In genomic region chr16:21362663-21363367, GRCm38 (mm10) we compare ENCODE assay signal across 13 mouse cellular contexts.
DNase-seq lines count a peak whose midpoint lies in the region; ATAC-seq and TF ChIP-seq lines count a peak whose summit lies in the region.
"Had no signal": no experiment of that assay in that cellular context is flagged by ENCODE, and none has a peak within 500 bp of the region (broad histone marks: within the 10 kb centered on the region; RNA-seq: fewer than 3 reads in every experiment).

No protein-coding gene starts in this region.

- no peaks in the 10 kb centered on the region for H3K9me3 ChIP-seq in intestine, embryonic 14.5 days (ENCODE audit: control insufficient read depth, low read length)
- no peaks in the 10 kb centered on the region for H3K9me3 ChIP-seq in intestine, postnatal 0 days (ENCODE audit: control insufficient read depth)
- no peaks in the 10 kb centered on the region for H3K9me3 ChIP-seq in embryonic facial prominence, embryonic 12.5 days
- H3K9me3 ChIP-seq in limb, embryonic 10.5 days (replicated peaks): no peaks in the 10 kb centered on the region
- H3K9me3 ChIP-seq in kidney, embryonic 15.5 days (replicated peaks): no peaks in the 10 kb centered on the region

- 35% methylated on average over 12 of the region's 12 CpGs for WGBS in intestine, embryonic 14.5 days
- 55% methylated on average over 12 of the region's 12 CpGs for whole genome bisulfite sequencing in intestine, postnatal 0 days
- WGBS in embryonic facial prominence, embryonic 12.5 days: 43% methylated on average over 12 of the region's 12 CpGs
- 41% methylated on average over 12 of the region's 12 CpGs for WGBS in limb, embryonic 10.5 days
- WGBS in kidney, embryonic 15.5 days: 40% methylated on average over 12 of the region's 12 CpGs

- H3K27me3 ChIP-seq in intestine, embryonic 14.5 days (replicated peaks; ENCODE audit: control insufficient read depth, insufficient read depth, low read length): no peaks in the 10 kb centered on the region
- H3K27me3 ChIP-seq in intestine, postnatal 0 days (replicated peaks; ENCODE audit: control insufficient read depth, insufficient read depth, low read length): no peaks in the 10 kb centered on the region
- no peaks in the 10 kb centered on the region; the same call in 1 of the 2 replicates for H3K27me3 ChIP-seq in embryonic facial prominence, embryonic 12.5 days
- H3K27me3 ChIP-seq in limb, embryonic 10.5 days (ENCODE audit: low read depth, poor library complexity, severe bottlenecking): peaks cover 8% of the 10 kb centered on the region; the same call in 1 of the 2 replicates
- peaks cover 12% of the 10 kb centered on the region; the same call in 1 of the 2 replicates for H3K27me3 ChIP-seq in kidney, embryonic 15.5 days

- no peak overlapping the region for H3K4me2 ChIP-seq in intestine, embryonic 14.5 days (ENCODE audit: low read length)
- no peak overlapping the region for H3K4me2 ChIP-seq in intestine, postnatal 0 days (replicated peaks; ENCODE audit: low read depth)
- H3K4me2 ChIP-seq in embryonic facial prominence, embryonic 12.5 days (replicated peaks): no peak overlapping the region
- no peak overlapping the region for H3K4me2 ChIP-seq in kidney, embryonic 15.5 days
- H3K4me2 ChIP-seq: liver, embryonic 11.5 days had no signal

- intact Hi-C loops in left cerebral cortex, postnatal 14 days (cut with DNase I): no loop called here

- H3K27ac ChIP-seq in intestine, embryonic 14.5 days (ENCODE audit: low read depth): peak overlapping the region; percentile 24
- no peak overlapping the region for H3K27ac ChIP-seq in intestine, postnatal 0 days (ENCODE audit: low read depth, low read length)
- peak overlapping the region; percentile 60 for H3K27ac ChIP-seq in embryonic facial prominence, embryonic 12.5 days
- peak overlapping the region; percentile 72 for H3K27ac ChIP-seq in limb, embryonic 10.5 days
- H3K27ac ChIP-seq in kidney, embryonic 15.5 days: no peak overlapping the region

- TF ChIP-seq CTCF in intestine, postnatal 0 days (IDR thresholded peaks at IDR 0.05; ENCODE audit: low read depth): no peak

- H3K9ac ChIP-seq in intestine, embryonic 14.5 days (ENCODE audit: low read length): no peak overlapping the region
- H3K9ac ChIP-seq in intestine, postnatal 0 days (ENCODE audit: low read depth, low read length): no peak overlapping the region
- H3K9ac ChIP-seq in embryonic facial prominence, embryonic 12.5 days: no peak overlapping the region
- no peak overlapping the region for H3K9ac ChIP-seq in kidney, embryonic 15.5 days

- H3K36me3 ChIP-seq in intestine, embryonic 14.5 days (ENCODE audit: control insufficient read depth, insufficient read depth, low read length): no peaks in the 10 kb centered on the region
- H3K36me3 ChIP-seq in intestine, postnatal 0 days (ENCODE audit: control insufficient read depth, insufficient read depth): no peaks in the 10 kb centered on the region
- no peaks in the 10 kb centered on the region for H3K36me3 ChIP-seq in embryonic facial prominence, embryonic 12.5 days
- H3K36me3 ChIP-seq in limb, embryonic 10.5 days: no peaks in the 10 kb centered on the region
- H3K36me3 ChIP-seq in kidney, embryonic 15.5 days: no peaks in the 10 kb centered on the region

- ATAC-seq in intestine, embryonic 14.5 days (replicated peaks; ENCODE audit: low FRiP score, low TSS enrichment, low read depth): no peak
- no peak for ATAC-seq in intestine, postnatal 0 days
- no peak for ATAC-seq in embryonic facial prominence, embryonic 12.5 days (ENCODE audit: insufficient number of reproducible peaks, insufficient read depth, low FRiP score, low TSS enrichment)
- ATAC-seq in megakaryocyte-erythroid progenitor cell, adult 5-6 weeks (replicated peaks; ENCODE audit: low FRiP score, low TSS enrichment, poor library complexity, severe bottlenecking): no peak
- ATAC-seq in kidney, embryonic 15.5 days (replicated peaks; ENCODE audit: low FRiP score): no peak

- no peak for DNase-seq in intestine, embryonic 14.5 days (ENCODE audit: low spot score)
- no peak for DNase-seq in limb, embryonic 10.5 days (ENCODE audit: low spot score)
- peak; percentile 80 for DNase-seq in retina, postnatal 1 day
- DNase-seq in left cerebral cortex, postnatal 14 days (ENCODE audit: low spot score in 2 of 2): no peak
- DNase-seq: cerebellum, adult 11 months; kidney, postnatal 14 days; right cerebral cortex, postnatal 14 days; thymus, adult 18-20 months had no signal

- peaks cover 22% of the 10 kb centered on the region for H3K4me1 ChIP-seq in intestine, embryonic 14.5 days (replicated peaks; ENCODE audit: control insufficient read depth, insufficient read depth, low read length)
- H3K4me1 ChIP-seq in intestine, postnatal 0 days (replicated peaks; ENCODE audit: control insufficient read depth, insufficient read depth, low read length): no peaks in the 10 kb centered on the region
- H3K4me1 ChIP-seq in embryonic facial prominence, embryonic 12.5 days: peaks cover 27% of the 10 kb centered on the region
- peaks cover 38% of the 10 kb centered on the region for H3K4me1 ChIP-seq in limb, embryonic 10.5 days
- H3K4me1 ChIP-seq in kidney, embryonic 15.5 days: peaks cover 20% of the 10 kb centered on the region

- no peak overlapping the region for H3K4me3 ChIP-seq in intestine, embryonic 14.5 days (ENCODE audit: low read depth, low read length)
- no peak overlapping the region for H3K4me3 ChIP-seq in intestine, postnatal 0 days (ENCODE audit: low read depth, low read length)
- no peak overlapping the region for H3K4me3 ChIP-seq in embryonic facial prominence, embryonic 12.5 days
- H3K4me3 ChIP-seq in limb, embryonic 10.5 days: 0 out of 2 replicates have a peak overlapping the region, but pooled peaks have one; percentile 6
- no peak overlapping the region for H3K4me3 ChIP-seq in kidney, embryonic 15.5 days (replicated peaks)

Comparison
In these comparisons a context has a peak if more than half of its experiments do, and no peak if none do; other contexts are left out.
1. H3K27ac ChIP-seq: peak in intestine, embryonic 14.5 days (single experiment), embryonic facial prominence, embryonic 12.5 days (single experiment) and limb, embryonic 10.5 days (single experiment); none in intestine, postnatal 0 days (single experiment) and kidney, embryonic 15.5 days (single experiment).